Mouse (Mus musculus): ENCODE measurements around the gene Klc4.

- no peak for TF ChIP-seq CTCF (IDR thresholded peaks at IDR 0.05; ENCODE audit: low read depth)
- no peak for TF ChIP-seq EP300 (IDR thresholded peaks at IDR 0.05; ENCODE audit: low read depth)
Measured at GRCm38 (mm10) chr17:46673850-46674529, 28.2 kb upstream of the Klc4 start, which contains the start of gene Rrp36.
